Mouse (Mus musculus): ENCODE results near the gene Cdk9. TPM values are rescaled to one million over a fixed set of nuclear protein-coding genes. Genes with fewer than 3 reads are reported as not detected.

Cdk9 gene
- 10 to 100 TPM; 29.5 to 35.2 TPM for total RNA-seq (2021)
- long read RNA-seq, experiment 1, transcript Cdk9-201 (7 exons, 1,733 nt), result major isoform, 60 of 74 reads
- long read RNA-seq, experiment 1, partial matches to known transcripts, result 1 of 74 reads
- long read RNA-seq, experiment 1, other reads (novel, unspliced or antisense), result 12 of 74 reads
- long read RNA-seq, experiment 2, transcript Cdk9-201 (7 exons, 1,733 nt), result major isoform, 49 of 59 reads
- long read RNA-seq, experiment 2, partial matches to known transcripts, result 1 of 59 reads
- long read RNA-seq, experiment 2, other reads (novel, unspliced or antisense), result 8 of 59 reads

GRCm38 (mm10) chr2:32712934-32713817 lies at the start of gene Cdk9:
Gene Cdk9, minus strand, starts transcription at chr2:32713076.
- peak; percentile 95 for DNase-seq

GRCm38 (mm10) chr2:32761859-32762258 lies 49.0 kb upstream of the Cdk9 start:
- DNase-seq, result no peak

GRCm38 (mm10) chr2:32761361-32761760 lies 48.5 kb upstream of the Cdk9 start:
- DNase-seq, result no peak

- DNase-seq, result no peak
Observed at GRCm38 (mm10) chr2:32759001-32759400, 46.1 kb upstream of the Cdk9 start.

GRCm38 (mm10) chr2:32758503-32758902 lies 45.6 kb upstream of the Cdk9 start:
- DNase-seq, result no peak

- DNase-seq, result peak; percentile 95
Observed at GRCm38 (mm10) chr2:32757056-32757845, 44.4 kb upstream of the Cdk9 start, which contains the start of gene Tor2a. Gene Tor2a, plus strand, starts transcription at chr2:32757234.

- no peak for DNase-seq
Observed at GRCm38 (mm10) chr2:32756674-32757055, 43.8 kb upstream of the Cdk9 start.

- DNase-seq, result no peak
Observed at GRCm38 (mm10) chr2:32752181-32752580, 39.3 kb upstream of the Cdk9 start.

GRCm38 (mm10) chr2:32751665-32752033 lies 38.8 kb upstream of the Cdk9 start:
- DNase-seq, result no peak

GRCm38 (mm10) chr2:32750887-32751664 lies 38.2 kb upstream of the Cdk9 start:
- no peak for DNase-seq

GRCm38 (mm10) chr2:32750199-32750598 lies 37.3 kb upstream of the Cdk9 start:
- no peak for DNase-seq

- DNase-seq, result no peak
Observed at GRCm38 (mm10) chr2:32749082-32749481, 36.2 kb upstream of the Cdk9 start.

- DNase-seq, result no peak
Observed at GRCm38 (mm10) chr2:32744272-32744982, 31.6 kb upstream of the Cdk9 start.

- no peak for DNase-seq
Observed at GRCm38 (mm10) chr2:32742173-32742531, 29.3 kb upstream of the Cdk9 start.

- peak; percentile 37 for DNase-seq
Observed at GRCm38 (mm10) chr2:32741273-32742172, 28.6 kb upstream of the Cdk9 start.

GRCm38 (mm10) chr2:32740916-32741272 lies 28.0 kb upstream of the Cdk9 start, which contains the start of gene 6330409D20Rik:
Gene 6330409D20Rik, minus strand, starts transcription at chr2:32741016.
- no peak for DNase-seq

GRCm38 (mm10) chr2:32739311-32739710 lies 26.4 kb upstream of the Cdk9 start:
- no peak for DNase-seq

- DNase-seq, result no peak
Observed at GRCm38 (mm10) chr2:32737008-32737407, 24.1 kb upstream of the Cdk9 start.

- DNase-seq, result no peak
Observed at GRCm38 (mm10) chr2:32736306-32736829, 23.5 kb upstream of the Cdk9 start.

GRCm38 (mm10) chr2:32734933-32735332 lies 22.1 kb upstream of the Cdk9 start:
- no peak for DNase-seq
